Mouse (Mus musculus) thymus, postnatal 4 days (tissue): ENCODE data around the gene Olfr222.
A peak's percentile ranks its signal among the peaks of the same experiment; 100 is the strongest.

Source experiments
- DNase-seq: peaks from one replicate; pipeline ENCODE4 v3.0.0; 2021

The Olfr222 gene

GRCm38 (mm10) chr11:59540123-59540522 is 35.9 kb downstream of the Olfr222 start:
- DNase-seq = no peak

GRCm38 (mm10) chr11:59538387-59538786 is 37.6 kb downstream of the Olfr222 start:
- DNase-seq = peak; percentile 67

GRCm38 (mm10) chr11:59537218-59538130 is 38.6 kb downstream of the Olfr222 start:
- peak; percentile 79 for DNase-seq

GRCm38 (mm10) chr11:59531562-59531961 is 44.5 kb downstream of the Olfr222 start:
- no peak for DNase-seq

- no peak for DNase-seq
Measured at GRCm38 (mm10) chr11:59530870-59531535, 45.0 kb downstream of the Olfr222 start.

- no peak for DNase-seq
Measured at GRCm38 (mm10) chr11:59530221-59530620, 45.8 kb downstream of the Olfr222 start.

- peak; percentile 45 for DNase-seq
Measured at GRCm38 (mm10) chr11:59526472-59527080, 49.5 kb downstream of the Olfr222 start, which contains the start of gene Zkscan17. Zkscan17 (minus strand) TSS chr11:59526751.

GRCm38 (mm10) chr11:59525237-59525636 is 50.8 kb downstream of the Olfr222 start:
- peak; percentile 79 for DNase-seq

- peak; percentile 39 for DNase-seq
Measured at GRCm38 (mm10) chr11:59524150-59524549, 51.9 kb downstream of the Olfr222 start.
